Mouse (Mus musculus) cortical plate, adult 2 months (tissue): ENCODE results near the gene Gpbp1. TPM values are rescaled to one million over a fixed set of nuclear protein-coding genes. Genes with fewer than 3 reads are reported as not detected.

Experiments
- H3K27ac ChIP-seq: fragments of 200-500 bp; 2 replicates; pipeline ENCODE4 v1.5.1; 2012; ENCODE audit warnings: low read length, control low read depth, inconsistent platforms; ENCODE audit not compliant: insufficient read depth
- H3K4me1 ChIP-seq: fragments of 200-500 bp; 2 replicates; pipeline ENCODE4 v1.6.1; 2011; ENCODE audit warnings: low read length; ENCODE audit not compliant: control insufficient read depth, insufficient read depth
- H3K4me3 ChIP-seq: fragments of 200-500 bp; 2 replicates; pipeline ENCODE4 v1.5.1; 2011; ENCODE audit warnings: mild to moderate bottlenecking, low read length, control low read depth; ENCODE audit not compliant: insufficient read depth
- CTCF ChIP-seq: fragments of 200-500 bp; IDR thresholded peaks from 2 replicates; pipeline ENCODE4 v1.5.1; 2011; ENCODE audit warnings: mild to moderate bottlenecking, control low read depth, low read length; ENCODE audit not compliant: insufficient read depth; ENCODE audit errors: extremely low read depth
- POLR2A ChIP-seq: fragments of 200-500 bp; IDR thresholded peaks from 2 replicates; pipeline ENCODE4 v1.6.1; 2011; ENCODE audit warnings: mild to moderate bottlenecking, low read length, control low read depth; ENCODE audit not compliant: insufficient read depth; ENCODE audit errors: extremely low read depth
- polyA plus RNA-seq: library from polyadenylated mRNA; depleted of rRNA; stranded (reverse); fragments of >200 nt; gene quantifications from 2 replicates; pipeline ENCODE4 v1.2.3, GENCODE M21; 2012

Gene Gpbp1
- polyA plus RNA-seq, 1 experiment, result 45.4 TPM

DNA sequence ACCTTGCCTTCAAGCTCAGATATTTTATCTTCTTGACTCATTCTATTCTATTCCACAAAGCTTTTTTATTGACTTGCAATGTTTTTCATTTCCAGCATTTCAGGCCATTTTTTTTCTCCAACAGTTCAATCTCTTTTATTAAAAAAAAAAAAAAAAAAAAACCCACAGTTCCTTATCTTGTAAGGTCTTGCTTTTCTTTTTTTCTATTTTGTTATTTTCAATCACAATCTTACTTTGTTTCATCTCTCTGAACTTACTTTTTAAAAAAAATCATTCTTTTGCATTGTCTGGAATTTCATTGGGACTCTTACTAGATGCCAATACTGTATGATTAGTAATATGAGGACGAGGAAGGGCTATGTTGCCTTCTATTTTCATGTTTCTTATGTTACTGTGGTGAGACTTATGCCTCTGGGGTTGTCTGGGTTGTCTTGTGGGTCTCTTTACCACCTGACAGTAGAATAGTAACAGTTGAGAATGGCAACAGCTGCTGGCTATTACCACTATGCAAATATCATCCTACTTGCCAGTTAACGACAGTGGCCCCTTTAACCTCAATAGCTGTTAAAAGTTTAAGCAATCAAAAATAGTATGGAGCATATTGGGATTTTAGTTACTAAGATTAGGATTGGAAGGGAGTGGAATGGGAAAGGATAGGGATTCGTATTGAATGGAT lies 19.2 kb downstream of the Gpbp1 start:
- Histone ChIP-seq H3K4me1 (peaks cover 4% of the 10 kb centered on the region; the same call in 1 of the 2 replicates), H3K27ac (no peak overlapping the region), H3K4me3 (no peak overlapping the region)
- TF ChIP-seq POLR2A (no peak), CTCF (no peak)

DNA sequence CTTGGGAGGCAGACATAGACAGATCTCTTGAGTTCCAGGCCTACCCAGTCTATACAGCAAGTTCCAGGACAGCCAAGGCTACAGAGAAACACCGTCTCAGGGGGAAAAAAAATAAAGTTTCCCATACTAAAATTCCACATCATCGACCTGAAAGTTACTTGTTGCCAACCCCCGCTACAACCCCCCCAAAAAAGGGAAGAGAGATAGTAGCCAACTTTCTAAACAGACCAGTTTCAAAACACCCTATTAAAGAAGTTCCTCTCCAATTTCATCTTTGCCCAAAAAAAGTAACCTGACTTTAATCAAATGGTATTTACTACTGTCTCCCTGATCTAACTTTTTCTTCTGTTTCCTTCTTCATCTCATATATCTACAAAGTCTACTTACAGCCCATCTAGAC lies 22.6 kb downstream of the Gpbp1 start:
- H3K4me3 ChIP-seq, result no peak overlapping the region
- TF ChIP-seq POLR2A (no peak), CTCF (no peak)
- no peaks in the 10 kb centered on the region; the same call in 1 of the 2 replicates for H3K4me1 ChIP-seq

DNA sequence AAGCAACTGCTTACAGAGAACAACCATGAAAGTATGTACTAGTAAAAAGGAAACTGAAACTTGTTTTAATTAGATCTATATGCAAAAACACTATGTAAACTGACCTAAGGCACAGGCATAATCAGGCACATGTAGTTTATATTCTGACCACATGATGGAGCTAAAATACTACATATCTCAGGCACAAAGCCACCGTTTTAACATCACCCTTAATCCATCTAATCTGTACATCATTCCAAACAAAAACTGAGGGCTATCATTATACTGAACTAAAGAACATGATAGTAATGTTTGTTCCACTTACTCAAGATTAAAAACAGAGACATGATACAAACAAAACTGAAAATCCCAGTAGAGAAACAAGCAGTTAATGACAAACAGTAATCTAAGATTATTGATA lies 28.5 kb downstream of the Gpbp1 start:
- Histone ChIP-seq H3K4me3 (no peak overlapping the region), H3K4me1 (no peaks in the 10 kb centered on the region), H3K27ac (no peak overlapping the region)
- TF ChIP-seq POLR2A (no peak), CTCF (no peak)

More for the DNA sequence above, 22.6 kb downstream of the Gpbp1 start:
- no peak overlapping the region for H3K27ac ChIP-seq

GRCm38 (mm10) chr13:111456790-111457189 lies 33.1 kb downstream of the Gpbp1 start:
- Histone ChIP-seq H3K4me3 (no peak overlapping the region), H3K27ac (no peak overlapping the region), H3K4me1 (peaks cover 1% of the 10 kb centered on the region; the same call in 1 of the 2 replicates)
- TF ChIP-seq POLR2A (no peak), CTCF (no peak)

DNA sequence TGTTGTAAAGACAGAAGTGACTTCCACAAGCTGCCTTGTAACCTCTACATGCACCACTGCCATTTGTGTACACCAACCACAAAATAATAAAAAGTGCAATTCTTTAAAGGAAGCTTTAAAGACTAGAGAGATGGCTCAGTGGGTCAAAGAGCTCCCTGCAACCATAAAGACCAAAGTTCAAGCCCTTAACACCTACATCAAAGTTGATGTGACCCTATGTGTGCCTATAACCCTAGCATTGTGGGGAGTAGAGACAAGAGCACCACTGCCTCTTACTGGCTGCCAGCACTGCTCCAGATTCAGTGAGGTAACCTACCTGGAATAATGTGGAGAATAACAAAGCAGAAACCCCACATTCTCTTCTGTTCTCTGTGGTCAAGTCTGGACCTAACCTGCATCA lies 45.6 kb downstream of the Gpbp1 start:
- TF ChIP-seq CTCF, result no peak
- no peak for TF ChIP-seq POLR2A
- H3K4me3 ChIP-seq, result no peak overlapping the region
- no peaks in the 10 kb centered on the region; the same call in 1 of the 2 replicates for H3K4me1 ChIP-seq
- H3K27ac ChIP-seq, result no peak overlapping the region

- Histone ChIP-seq H3K27ac (no peak overlapping the region), H3K4me3 (no peak overlapping the region), H3K4me1 (no peaks in the 10 kb centered on the region)
- no peak for TF ChIP-seq POLR2A
Measured at GRCm38 (mm10) chr13:111431174-111431573, 58.7 kb downstream of the Gpbp1 start.

DNA sequence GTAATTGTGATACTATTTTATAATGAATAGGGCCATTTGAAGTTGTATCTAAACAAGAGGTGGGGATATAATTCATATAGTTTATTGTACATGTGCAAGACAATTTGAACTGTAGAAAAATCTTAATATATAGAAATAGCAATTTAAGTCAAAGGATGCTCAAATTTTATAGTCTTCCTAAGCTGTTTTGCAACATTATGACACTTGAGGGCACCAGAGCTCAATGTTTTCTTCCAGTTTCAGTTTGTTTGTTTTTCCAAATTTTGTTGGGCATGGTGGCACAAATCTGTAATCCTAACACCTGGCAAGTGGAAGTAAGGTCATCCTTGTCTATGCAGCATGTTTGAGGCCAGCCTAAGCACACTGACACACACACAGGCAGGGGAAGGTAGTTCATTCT lies 68.6 kb downstream of the Gpbp1 start:
- Histone ChIP-seq H3K27ac (no peak overlapping the region), H3K4me1 (no peaks in the 10 kb centered on the region), H3K4me3 (no peak overlapping the region)
- TF ChIP-seq POLR2A, result no peak
- TF ChIP-seq CTCF, result peak; percentile 13; the same call in 1 of the 2 replicates

GRCm38 (mm10) chr13:111418087-111418486 lies 71.8 kb downstream of the Gpbp1 start:
- no peak overlapping the region for H3K27ac ChIP-seq
- TF ChIP-seq POLR2A (no peak), CTCF (no peak)

GRCm38 (mm10) chr13:111413156-111413555 lies 76.8 kb downstream of the Gpbp1 start:
- Histone ChIP-seq H3K4me1 (peaks cover 2% of the 10 kb centered on the region; the same call in 1 of the 2 replicates), H3K4me3 (no peak overlapping the region), H3K27ac (no peak overlapping the region)
- TF ChIP-seq CTCF (peak; percentile 62), POLR2A (no peak)

More at GRCm38 (mm10) chr13:111418087-111418486, 71.8 kb downstream of the Gpbp1 start:
- Histone ChIP-seq H3K4me3 (no peak overlapping the region), H3K4me1 (no peaks in the 10 kb centered on the region)

GRCm38 (mm10) chr13:111410831-111411230 lies 79.1 kb downstream of the Gpbp1 start:
- Histone ChIP-seq H3K27ac (no peak overlapping the region), H3K4me3 (no peak overlapping the region), H3K4me1 (peaks cover 5% of the 10 kb centered on the region)
- peak; percentile 61 for TF ChIP-seq CTCF
- no peak for TF ChIP-seq POLR2A
